Mouse (Mus musculus) spleen, adult 2 months (tissue): ENCODE results near the gene Slc5a3. TPM values are rescaled to one million over a fixed set of nuclear protein-coding genes. Genes with fewer than 3 reads are reported as not detected.
"Not testable (repeated sequence)": the region's sequence is repeated elsewhere in the genome, so short reads cannot be mapped to it uniquely, and the experiment has no call there.

Experiments
- DNase-seq, 2 experiments: peaks; one replicate each; pipeline versions ENCODE4 v3.0.0 to v3.0.0-alpha.2; 2012 to 2021; ENCODE audit warnings: low spot score in 2 of 2, low read depth in 1 of 2
- H3K27ac ChIP-seq: fragments of 200-500 bp; 2 replicates; pipeline ENCODE4 v1.5.1; 2012; ENCODE audit warnings: low read length, inconsistent platforms; ENCODE audit not compliant: insufficient read depth
- H3K27me3 ChIP-seq: fragments of 200-500 bp; 2 replicates; pipeline ENCODE4 v1.6.1; 2012; ENCODE audit warnings: mild to moderate bottlenecking, moderate library complexity, low read length, inconsistent platforms; ENCODE audit not compliant: control insufficient read depth, insufficient read depth
- H3K36me3 ChIP-seq: fragments of 200-500 bp; 2 replicates; pipeline ENCODE4 v1.6.1; 2012; ENCODE audit warnings: mild to moderate bottlenecking, low read length, inconsistent platforms; ENCODE audit not compliant: control insufficient read depth, insufficient read depth
- H3K4me1 ChIP-seq: fragments of 200-500 bp; 2 replicates; pipeline ENCODE4 v1.6.1; 2011; ENCODE audit warnings: inconsistent platforms; ENCODE audit not compliant: control insufficient read depth, insufficient read depth, insufficient read length
- H3K4me3 ChIP-seq: fragments of 200-500 bp; 2 replicates; pipeline ENCODE4 v1.5.1; 2011; ENCODE audit warnings: mild to moderate bottlenecking, inconsistent platforms; ENCODE audit not compliant: insufficient read depth, insufficient read length; ENCODE audit errors: extremely low read depth
- CTCF ChIP-seq: fragments of 200-500 bp; IDR thresholded peaks from 2 replicates; pipeline ENCODE4 v1.5.1; 2011; ENCODE audit warnings: mild to moderate bottlenecking, inconsistent platforms; ENCODE audit not compliant: insufficient read depth, insufficient read length, insufficient replicate concordance; ENCODE audit errors: extremely low read depth
- POLR2A ChIP-seq: fragments of 200-500 bp; IDR thresholded peaks from 2 replicates; pipeline ENCODE4 v1.6.1; 2011; ENCODE audit warnings: low read depth, low read length, inconsistent platforms
- WGBS: fragments of 180-500 bp; shearing (Covaris S2); methylation state at CpG from one replicate; pipeline ENCODE4 v1.1.7; 2018; 5-methylcytosine and 5-hydroxymethylcytosine counted together
- polyA plus RNA-seq: library from polyadenylated mRNA; depleted of rRNA; stranded (reverse); fragments of >200 nt; gene quantifications from 2 replicates; pipeline ENCODE4 v1.2.3, GENCODE M21; 2012

The Slc5a3 gene
- polyA plus RNA-seq, 1 experiment = 0.74 TPM

- Histone ChIP-seq H3K4me1 (no peaks in the 10 kb centered on the region), H3K27me3 (no peaks in the 10 kb centered on the region), H3K4me3 (no peak overlapping the region), H3K36me3 (peaks cover 3% of the 10 kb centered on the region; the same call in 1 of the 2 replicates), H3K27ac (no peak overlapping the region)
- no peak for TF ChIP-seq POLR2A
- TF ChIP-seq CTCF = no peak
- WGBS = 94% methylated on average over 10 of the region's 10 CpGs
- DNase-seq = no peak
Measured at GRCm38 (mm10) chr16:92098351-92099051, 40.4 kb downstream of the Slc5a3 start.

GRCm38 (mm10) chr16:92099598-92099997 lies 41.5 kb downstream of the Slc5a3 start:
- Histone ChIP-seq H3K36me3 (peaks cover 3% of the 10 kb centered on the region; the same call in 1 of the 2 replicates), H3K27ac (no peak overlapping the region), H3K4me3 (no peak overlapping the region), H3K4me1 (no peaks in the 10 kb centered on the region), H3K27me3 (no peaks in the 10 kb centered on the region)
- no peak for DNase-seq
- 96% methylated on average over 16 of the region's 16 CpGs for WGBS
- TF ChIP-seq CTCF = no peak
- TF ChIP-seq POLR2A = no peak

GRCm38 (mm10) chr16:92100111-92100510 lies 42.0 kb downstream of the Slc5a3 start:
- TF ChIP-seq POLR2A (no peak), CTCF (no peak)
- 95% methylated on average over 4 of the region's 4 CpGs for WGBS

GRCm38 (mm10) chr16:92102115-92102514 lies 44.0 kb downstream of the Slc5a3 start:
- no peak overlapping the region for H3K4me3 ChIP-seq
- no peak for DNase-seq
- no peak overlapping the region for H3K27ac ChIP-seq
- no peaks in the 10 kb centered on the region for H3K27me3 ChIP-seq
- no peak for TF ChIP-seq POLR2A
- no peak for TF ChIP-seq CTCF
- 97% methylated on average over 5 of the region's 5 CpGs for WGBS
- no peaks in the 10 kb centered on the region for H3K4me1 ChIP-seq
- peaks cover 3% of the 10 kb centered on the region; the same call in 1 of the 2 replicates for H3K36me3 ChIP-seq

More at GRCm38 (mm10) chr16:92100111-92100510, 42.0 kb downstream of the Slc5a3 start:
- DNase-seq = no peak
- peaks cover 3% of the 10 kb centered on the region; the same call in 1 of the 2 replicates for H3K36me3 ChIP-seq
- H3K4me1 ChIP-seq = no peaks in the 10 kb centered on the region
- no peaks in the 10 kb centered on the region for H3K27me3 ChIP-seq
- no peak overlapping the region for H3K4me3 ChIP-seq
- H3K27ac ChIP-seq = no peak overlapping the region

GRCm38 (mm10) chr16:92102931-92103330 lies 44.8 kb downstream of the Slc5a3 start:
- not testable (repeated sequence) for H3K27me3 ChIP-seq, H3K27ac ChIP-seq, H3K36me3 ChIP-seq, H3K4me1 ChIP-seq, DNase-seq, H3K4me3 ChIP-seq
- 94% methylated on average over 7 of the region's 7 CpGs for WGBS

- no peak for TF ChIP-seq POLR2A
- TF ChIP-seq CTCF = no peak
- H3K27ac ChIP-seq = no peak overlapping the region
- no peak for DNase-seq
- no peaks in the 10 kb centered on the region for H3K4me1 ChIP-seq
- H3K36me3 ChIP-seq = peaks cover 3% of the 10 kb centered on the region; the same call in 1 of the 2 replicates
- 86% methylated on average over 9 of the region's 9 CpGs for whole genome bisulfite sequencing
- H3K4me3 ChIP-seq = no peak overlapping the region
- no peaks in the 10 kb centered on the region for H3K27me3 ChIP-seq
Measured at GRCm38 (mm10) chr16:92103572-92104331, 45.6 kb downstream of the Slc5a3 start.

- H3K4me3 ChIP-seq = no peak overlapping the region
- H3K36me3 ChIP-seq = peaks cover 3% of the 10 kb centered on the region; the same call in 1 of the 2 replicates
- H3K27me3 ChIP-seq = no peaks in the 10 kb centered on the region
- no peak overlapping the region for H3K27ac ChIP-seq
- TF ChIP-seq POLR2A (no peak), CTCF (no peak)
- no peaks in the 10 kb centered on the region for H3K4me1 ChIP-seq
- no peak for DNase-seq
- WGBS = 92% methylated on average over 2 of the region's 2 CpGs
Measured at GRCm38 (mm10) chr16:92104332-92104590, 46.1 kb downstream of the Slc5a3 start.
